In the genomic region with DNA sequence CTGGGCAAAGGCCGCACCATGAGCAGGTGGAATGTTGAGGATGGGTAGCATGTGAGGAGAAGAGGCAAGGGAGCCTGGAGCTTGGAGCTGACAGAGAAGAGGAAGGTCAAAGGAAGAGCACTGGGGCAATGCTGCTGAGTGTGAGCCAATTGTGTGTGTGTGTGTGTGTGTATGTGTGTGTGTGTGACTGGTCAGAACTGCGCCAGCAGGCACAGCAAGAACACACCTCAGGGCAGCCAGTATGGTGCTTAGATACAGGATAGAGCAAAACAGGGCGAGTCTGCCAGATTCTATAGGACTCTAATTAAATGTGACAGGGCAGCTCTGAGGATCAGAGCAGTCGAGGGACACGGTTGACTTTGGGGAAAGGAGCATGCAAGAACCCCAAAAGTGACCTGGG, we compare ENCODE assay signal across 18 mouse cellular contexts. TPM values are rescaled to one million over a fixed set of nuclear protein-coding genes. Genes with fewer than 3 reads are reported as not detected.
DNase-seq lines count a peak whose midpoint lies in the region; ATAC-seq and TF ChIP-seq lines count a peak whose summit lies in the region.
"Had no signal": no experiment of that assay in that cellular context is flagged by ENCODE, and none has a peak within 500 bp of the region (broad histone marks: within the 10 kb centered on the region; RNA-seq: fewer than 3 reads in every experiment).

No protein-coding gene starts in this region.

- ATAC-seq in hindbrain, embryonic 12.5 days (ENCODE audit: low FRiP score) = no peak
- no peak for ATAC-seq in hindbrain, embryonic 14.5 days (ENCODE audit: low FRiP score)
- ATAC-seq in neural tube, embryonic 13.5 days (ENCODE audit: low read depth) = no peak
- ATAC-seq in neural tube, embryonic 15.5 days (ENCODE audit: low FRiP score) = no peak
- ATAC-seq: forebrain, embryonic 13.5 days; midbrain, embryonic 15.5 days had no signal

- intact Hi-C loops in gastrocnemius, adult 2 months (cut with DNase I) = no loop called here

- WGBS in hindbrain, embryonic 12.5 days = 88% methylated on average over 5 of the region's 5 CpGs
- WGBS in hindbrain, embryonic 14.5 days = 88% methylated on average over 5 of the region's 5 CpGs
- WGBS in neural tube, embryonic 13.5 days = 95% methylated on average over 5 of the region's 5 CpGs
- WGBS in neural tube, embryonic 15.5 days = 90% methylated on average over 5 of the region's 5 CpGs

- H3K27ac ChIP-seq in gastrocnemius, adult 2 months = peak overlapping the region; percentile 10; the same call in 1 of the 2 replicates
- H3K27ac ChIP-seq in hindbrain, embryonic 12.5 days = no peak overlapping the region
- no peak overlapping the region for H3K27ac ChIP-seq in hindbrain, embryonic 14.5 days
- no peak overlapping the region for H3K27ac ChIP-seq in neural tube, embryonic 13.5 days (replicated peaks)
- H3K27ac ChIP-seq in neural tube, embryonic 15.5 days (replicated peaks) = no peak overlapping the region
- H3K27ac ChIP-seq: forebrain, embryonic 13.5 days; lung, embryonic 15.5 days; midbrain, embryonic 15.5 days had no signal

- H3K4me3 ChIP-seq in gastrocnemius, adult 2 months = peak overlapping the region; percentile 97
- H3K4me3 ChIP-seq in hindbrain, embryonic 12.5 days = no peak overlapping the region
- H3K4me3 ChIP-seq in hindbrain, embryonic 14.5 days (replicated peaks; ENCODE audit: low read length) = no peak overlapping the region
- H3K4me3 ChIP-seq in neural tube, embryonic 13.5 days = no peak overlapping the region
- no peak overlapping the region for H3K4me3 ChIP-seq in neural tube, embryonic 15.5 days (replicated peaks)
- H3K4me3 ChIP-seq: forebrain, embryonic 13.5 days; lung, embryonic 15.5 days; midbrain, embryonic 15.5 days had no signal

- peaks cover 33% of the 10 kb centered on the region for H3K4me1 ChIP-seq in hindbrain, embryonic 12.5 days
- peaks cover 30% of the 10 kb centered on the region for H3K4me1 ChIP-seq in hindbrain, embryonic 14.5 days (replicated peaks; ENCODE audit: control insufficient read depth, insufficient read depth, low read length)
- peaks cover 47% of the 10 kb centered on the region for H3K4me1 ChIP-seq in neural tube, embryonic 13.5 days (replicated peaks)
- peaks cover 54% of the 10 kb centered on the region for H3K4me1 ChIP-seq in neural tube, embryonic 15.5 days

- DNase-seq in gastrocnemius, adult 2 months = no peak
- DNase-seq in gastrocnemius, postnatal 10 days = no peak
- no peak for DNase-seq in hindbrain, embryonic 14.5 days (ENCODE audit: low spot score)
- no peak for DNase-seq in neural tube, embryonic 10.5 days (ENCODE audit: extremely low spot score, low spot score)
- no peak for DNase-seq in right cerebral cortex, postnatal 4 days
- DNase-seq: adrenal gland, postnatal 10 days; cerebellum, adult 8-10 months; embryo, embryonic 11 days; kidney, adult 8-10 months; liver, embryonic 13.5 days; right cerebral cortex, postnatal 14 days; thymus, postnatal 14 days had no signal

- peaks cover 46% of the 10 kb centered on the region for H3K36me3 ChIP-seq in hindbrain, embryonic 12.5 days
- H3K36me3 ChIP-seq in hindbrain, embryonic 14.5 days (replicated peaks; ENCODE audit: control insufficient read depth, insufficient read depth) = peaks cover 55% of the 10 kb centered on the region
- H3K36me3 ChIP-seq in neural tube, embryonic 13.5 days = peaks cover 59% of the 10 kb centered on the region
- peaks cover 47% of the 10 kb centered on the region for H3K36me3 ChIP-seq in neural tube, embryonic 15.5 days

- no peak for TF ChIP-seq CTCF in gastrocnemius, adult 2 months (IDR thresholded peaks at IDR 0.05)

- H3K4me2 ChIP-seq in hindbrain, embryonic 12.5 days (replicated peaks) = no peak overlapping the region
- H3K4me2 ChIP-seq in hindbrain, embryonic 14.5 days (replicated peaks) = no peak overlapping the region
- H3K4me2 ChIP-seq in neural tube, embryonic 13.5 days = no peak overlapping the region
- no peak overlapping the region for H3K4me2 ChIP-seq in neural tube, embryonic 15.5 days
- H3K4me2 ChIP-seq: forebrain, embryonic 13.5 days; midbrain, embryonic 15.5 days had no signal

- H3K9ac ChIP-seq in hindbrain, embryonic 12.5 days = peak overlapping the region; percentile 18; the same call in 1 of the 2 replicates
- no peak overlapping the region for H3K9ac ChIP-seq in hindbrain, embryonic 14.5 days
- 0 out of 2 replicates have a peak overlapping the region, but pooled peaks have one; percentile 92 for H3K9ac ChIP-seq in neural tube, embryonic 13.5 days
- H3K9ac ChIP-seq in neural tube, embryonic 15.5 days (replicated peaks) = peak overlapping the region; percentile 8; the same call in 1 of the 2 replicates
- H3K9ac ChIP-seq: forebrain, embryonic 13.5 days; liver, embryonic 13.5 days; lung, embryonic 15.5 days; midbrain, embryonic 15.5 days had no signal

- no peaks in the 10 kb centered on the region for H3K9me3 ChIP-seq in hindbrain, embryonic 12.5 days (replicated peaks)
- H3K9me3 ChIP-seq in hindbrain, embryonic 14.5 days (ENCODE audit: control insufficient read depth, low read length) = no peaks in the 10 kb centered on the region
- H3K9me3 ChIP-seq in neural tube, embryonic 13.5 days = no peaks in the 10 kb centered on the region
- no peaks in the 10 kb centered on the region for H3K9me3 ChIP-seq in neural tube, embryonic 15.5 days (replicated peaks)
- H3K9me3 ChIP-seq: forebrain, embryonic 13.5 days; liver, embryonic 13.5 days; lung, embryonic 15.5 days; midbrain, embryonic 15.5 days had no signal

- H3K27me3 ChIP-seq in hindbrain, embryonic 12.5 days = no peaks in the 10 kb centered on the region
- no peaks in the 10 kb centered on the region for H3K27me3 ChIP-seq in hindbrain, embryonic 14.5 days (ENCODE audit: control insufficient read depth, insufficient read depth, low read length)
- no peaks in the 10 kb centered on the region for H3K27me3 ChIP-seq in neural tube, embryonic 13.5 days
- no peaks in the 10 kb centered on the region for H3K27me3 ChIP-seq in neural tube, embryonic 15.5 days (replicated peaks)
- H3K27me3 ChIP-seq: forebrain, embryonic 13.5 days; liver, embryonic 13.5 days; lung, embryonic 15.5 days; midbrain, embryonic 15.5 days had no signal

RNA-seq across cellular contexts. Expression of a gene that starts 4.2 kb away (rescaled TPM):
- 10 to 100 TPM; 42.7 to 64.8 TPM for total RNA-seq in gastrocnemius, adult 2 months (2021)
- 100 to 1,000 TPM; 137 to 146 TPM for total RNA-seq in gastrocnemius, postnatal 10 days (2021)
- 160 and 167 TPM in 2 replicates for polyA plus RNA-seq in hindbrain, embryonic 12.5 days (2016; fragmentation: Nextera tagmentation; extraction: Ambion mirVana)
- 183 and 218 TPM in 2 replicates for polyA plus RNA-seq in hindbrain, embryonic 14.5 days (2014; fragmentation: Nextera tagmentation; extraction: Ambion mirVana)
- 148 and 172 TPM in 2 replicates for polyA plus RNA-seq in neural tube, embryonic 13.5 days (2015; fragmentation: Nextera tagmentation; extraction: Ambion mirVana)
- 170 and 202 TPM in 2 replicates for polyA plus RNA-seq in neural tube, embryonic 15.5 days (2015; fragmentation: Nextera tagmentation; extraction: Ambion mirVana)

RNA-seq across cellular contexts. Expression of a gene that starts 55.9 kb away (rescaled TPM):
- total RNA-seq in gastrocnemius, adult 2 months (2021) = under 1 TPM; 0.20 to 0.25 TPM
- total RNA-seq in gastrocnemius, postnatal 10 days (2021) = 1 to 10 TPM; 1.2 to 1.5 TPM
- polyA plus RNA-seq in hindbrain, embryonic 12.5 days (2016; fragmentation: Nextera tagmentation; extraction: Ambion mirVana) = 0.15 and 0.61 TPM in 2 replicates
- 0.14 and 0.27 TPM in 2 replicates for polyA plus RNA-seq in hindbrain, embryonic 14.5 days (2014; fragmentation: Nextera tagmentation; extraction: Ambion mirVana)
- 0.12 and 0.64 TPM in 2 replicates for polyA plus RNA-seq in neural tube, embryonic 13.5 days (2015; fragmentation: Nextera tagmentation; extraction: Ambion mirVana)
- 0.44 and 0.95 TPM in 2 replicates for polyA plus RNA-seq in neural tube, embryonic 15.5 days (2015; fragmentation: Nextera tagmentation; extraction: Ambion mirVana)
